Mouse (Mus musculus): ENCODE data around the gene Emc7.
A peak's percentile ranks its signal among the peaks of the same experiment; 100 is the strongest.

The Emc7 gene

DNA sequence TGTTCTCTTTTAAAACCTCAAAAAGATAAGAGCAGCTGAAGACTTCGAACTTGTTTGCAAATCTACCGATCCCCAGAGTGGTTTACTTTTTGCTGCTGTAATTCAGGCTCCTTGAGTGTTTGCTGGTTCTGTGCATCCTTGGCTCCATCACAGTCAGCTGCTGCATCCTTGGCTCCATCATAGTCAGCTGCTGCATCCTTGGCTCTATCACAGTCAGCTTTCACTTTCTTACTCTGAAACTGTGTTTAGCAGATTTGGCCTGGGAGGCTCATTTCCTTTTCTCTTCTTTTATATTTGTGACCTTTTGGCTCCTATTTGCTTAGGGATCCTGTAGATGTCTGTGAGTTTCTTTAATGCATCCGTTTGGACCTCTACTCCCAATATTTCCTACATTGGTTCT, 62.4 kb downstream of the Emc7 start:
- no peak for DNase-seq (ENCODE audit: low read depth, low spot score)

DNA sequence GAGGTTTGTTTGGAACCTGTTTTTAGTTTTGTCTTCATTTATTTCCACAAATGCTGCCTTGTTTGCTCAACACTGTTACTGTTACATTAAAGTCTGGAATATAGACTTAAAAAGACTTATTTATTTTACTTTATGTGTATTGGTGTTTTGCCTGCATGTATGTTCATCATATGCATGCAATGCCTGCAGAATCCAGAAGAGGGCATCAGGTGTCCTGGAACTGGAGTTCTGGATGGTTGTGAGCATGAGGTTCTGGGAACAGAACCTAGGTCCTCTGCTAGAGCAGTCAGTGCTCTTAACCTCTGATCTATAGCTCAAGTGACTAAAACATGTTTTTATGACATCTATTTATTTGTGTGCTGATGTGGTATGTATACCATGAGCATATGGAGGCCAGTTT, 63.7 kb downstream of the Emc7 start:
- DNase-seq (ENCODE audit: low read depth, low spot score), result peak; percentile 59

DNA sequence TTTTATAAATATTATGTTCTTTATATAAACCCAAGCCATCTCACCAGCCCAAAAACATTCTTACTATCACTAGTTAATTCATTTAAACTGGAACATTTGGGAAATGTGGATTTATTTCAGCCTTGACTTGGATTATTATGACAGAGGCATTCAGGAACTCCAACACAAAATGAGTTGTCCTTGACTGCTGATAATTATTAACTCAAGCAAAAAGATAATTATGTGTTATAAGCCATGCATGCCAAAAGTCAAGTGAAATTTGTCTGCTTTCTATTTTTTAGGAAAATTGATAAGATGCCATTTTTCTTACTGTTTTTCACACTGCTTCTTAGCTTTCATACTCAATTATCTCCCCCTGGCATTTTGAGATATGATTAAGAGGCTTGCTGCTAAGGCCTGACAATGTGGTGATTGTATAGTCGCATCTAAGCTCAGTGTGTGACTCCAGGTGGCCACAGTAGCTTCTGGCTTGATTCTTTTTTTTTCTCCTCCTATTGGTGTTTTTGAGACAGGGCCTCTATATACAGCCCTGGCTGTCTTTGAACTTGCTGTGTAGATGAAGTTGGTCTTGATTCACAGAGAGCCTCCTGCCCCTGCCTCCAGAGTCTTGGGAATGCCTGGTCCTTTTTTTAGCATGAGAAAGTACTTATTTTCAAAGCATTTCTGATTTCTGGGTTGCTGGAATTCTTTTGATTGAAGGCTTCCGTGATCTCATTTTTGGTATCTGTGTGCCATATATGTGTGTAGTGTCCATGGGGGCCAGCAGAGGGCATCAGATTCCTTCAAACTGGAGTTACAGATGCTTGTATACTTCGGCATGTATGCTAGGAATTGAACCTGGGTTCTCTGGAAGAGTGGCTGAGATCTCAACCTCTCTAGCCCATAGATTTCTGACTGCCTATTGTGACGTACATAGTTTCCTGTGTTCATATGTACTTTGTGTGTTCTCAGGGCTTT, 66.0 kb downstream of the Emc7 start:
- DNase-seq (ENCODE audit: low read depth, low spot score), result peak; percentile 58
